Mouse (Mus musculus) erythroid progenitor cell, adult 5-6 weeks (primary cell): ENCODE results near the gene Scai. TPM values are rescaled to one million over a fixed set of nuclear protein-coding genes. Genes with fewer than 3 reads are reported as not detected.
A peak's percentile ranks its signal among the peaks of the same experiment; 100 is the strongest.
"Not testable (repeated sequence)": the region's sequence is repeated elsewhere in the genome, so short reads cannot be mapped to it uniquely, and the experiment has no call there.

Experiments
- ATAC-seq: replicated peaks from 2 replicates; pipeline ENCODE4 v1.8.0; 2016; ENCODE audit warnings: moderate number of reproducible peaks, mild to moderate bottlenecking, moderate TSS enrichment, inconsistent platforms; ENCODE audit not compliant: poor library complexity, low FRiP score, severe bottlenecking
- total RNA-seq, 2 experiments: library from RNA; stranded (forward) in 1 of 2; stranded (reverse) in 1 of 2; fragments of 150-400 nt in 1 of 2; fragments of 186-747, 209-891 nt in 1 of 2; gene quantifications; 2 replicates each; pipeline versions ENCODE4 v1.2.3 to v1.2.4; 2015 to 2017; ENCODE audit warnings: low replicate concordance in 2 of 2

The Scai gene
- total RNA-seq, 2 experiments from 2014 or later: 5.9 to 11.3 TPM

GRCm38 (mm10) chr2:39140586-39141455 is 49.7 kb downstream of the Scai start:
- ATAC-seq: no peak

GRCm38 (mm10) chr2:39129526-39130326 is 60.8 kb downstream of the Scai start:
- ATAC-seq: peak; percentile 89

GRCm38 (mm10) chr2:39124167-39124566 is 66.4 kb downstream of the Scai start:
- ATAC-seq: no peak

- no peak for ATAC-seq
Measured at GRCm38 (mm10) chr2:39121137-39121536, 69.4 kb downstream of the Scai start.

GRCm38 (mm10) chr2:39116583-39116982 is 74.0 kb downstream of the Scai start:
- ATAC-seq: no peak

- ATAC-seq: no peak
Measured at GRCm38 (mm10) chr2:39114093-39114492, 76.4 kb downstream of the Scai start.

- ATAC-seq: no peak
Measured at GRCm38 (mm10) chr2:39110514-39110913, 80.0 kb downstream of the Scai start.

GRCm38 (mm10) chr2:39109712-39110111 is 80.8 kb downstream of the Scai start:
- ATAC-seq: not testable (repeated sequence)

GRCm38 (mm10) chr2:39099951-39100350 is 90.6 kb downstream of the Scai start:
- ATAC-seq: 0 out of 2 replicates have a peak, but pooled peaks have one; percentile 34

- ATAC-seq: 0 out of 2 replicates have a peak, but pooled peaks have one; percentile 42
Measured at GRCm38 (mm10) chr2:39097993-39098392, 92.5 kb downstream of the Scai start.

GRCm38 (mm10) chr2:39091966-39092365 is 98.6 kb downstream of the Scai start:
- no peak for ATAC-seq

GRCm38 (mm10) chr2:39082706-39083105 is 107.8 kb downstream of the Scai start:
- no peak for ATAC-seq

GRCm38 (mm10) chr2:39070666-39071065 is 119.9 kb downstream of the Scai start:
- ATAC-seq: no peak

- ATAC-seq: no peak
Measured at GRCm38 (mm10) chr2:39069096-39069495, 121.4 kb downstream of the Scai start.

- ATAC-seq: peak; percentile 94
Measured at GRCm38 (mm10) chr2:39065400-39065987, 125.0 kb downstream of the Scai start, which contains the start of gene Golga1. Golga1 (minus strand) TSS chr2:39065541.

- peak; percentile 75 for ATAC-seq
Measured at GRCm38 (mm10) chr2:39064687-39065399, 125.7 kb downstream of the Scai start.

GRCm38 (mm10) chr2:39048515-39048914 is 142.0 kb downstream of the Scai start:
- no peak for ATAC-seq

GRCm38 (mm10) chr2:39040215-39040614 is 150.3 kb downstream of the Scai start:
- ATAC-seq: no peak

- ATAC-seq: no peak
Measured at GRCm38 (mm10) chr2:39031611-39032010, 158.9 kb downstream of the Scai start.

- no peak for ATAC-seq
Measured at GRCm38 (mm10) chr2:39020004-39020403, 170.5 kb downstream of the Scai start.
